Mouse (Mus musculus): ENCODE measurements around the gene Cwc25. TPM values are rescaled to one million over a fixed set of nuclear protein-coding genes. Genes with fewer than 3 reads are reported as not detected.

Cwc25 gene
- polyA plus RNA-seq, 1 experiment from 2014 or later, result 11.9 TPM

DNA sequence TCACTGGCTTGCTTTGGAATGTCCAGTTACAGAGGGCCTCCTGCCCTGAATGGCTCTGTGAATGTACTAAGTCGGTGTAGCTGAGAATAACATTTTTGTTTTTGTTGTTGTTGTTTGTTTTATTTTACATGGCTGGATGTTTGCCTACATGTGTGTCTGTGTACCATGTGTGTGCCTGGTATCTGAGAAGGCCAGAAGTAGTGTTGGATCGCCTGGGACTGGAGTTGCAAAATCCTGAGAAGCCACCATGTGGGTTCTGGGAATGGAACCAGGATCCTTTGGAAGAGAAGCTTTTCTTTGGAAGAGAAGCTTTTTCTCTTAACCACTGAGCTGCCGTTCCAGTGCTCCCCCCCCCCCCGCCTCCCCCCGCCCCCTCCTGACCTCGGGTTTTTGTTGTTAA, 36.1 kb upstream of the Cwc25 start:
- Histone ChIP-seq H3K4me2 (ENCODE audit: low read depth, low read length) (peak overlapping the region; percentile 77), H3K4me3 (ENCODE audit: low read length) (peak overlapping the region; percentile 68), H3K9ac (ENCODE audit: low read depth, low read length) (no peak overlapping the region), H3K36me3 (ENCODE audit: control insufficient read depth, insufficient read depth, low read length) (no peaks in the 10 kb centered on the region), H3K27me3 (replicated peaks; ENCODE audit: control insufficient read depth, insufficient read depth, low read length) (no peaks in the 10 kb centered on the region), H3K27ac (ENCODE audit: low read length) (peak overlapping the region; percentile 95), H3K9me3 (ENCODE audit: control insufficient read depth, low read length) (no peaks in the 10 kb centered on the region), H3K4me1 (ENCODE audit: control insufficient read depth, insufficient read depth, low read length) (peaks cover 71% of the 10 kb centered on the region)
- ATAC-seq, result no peak
- WGBS, result 33% methylated on average over 6 of the region's 6 CpGs

DNA sequence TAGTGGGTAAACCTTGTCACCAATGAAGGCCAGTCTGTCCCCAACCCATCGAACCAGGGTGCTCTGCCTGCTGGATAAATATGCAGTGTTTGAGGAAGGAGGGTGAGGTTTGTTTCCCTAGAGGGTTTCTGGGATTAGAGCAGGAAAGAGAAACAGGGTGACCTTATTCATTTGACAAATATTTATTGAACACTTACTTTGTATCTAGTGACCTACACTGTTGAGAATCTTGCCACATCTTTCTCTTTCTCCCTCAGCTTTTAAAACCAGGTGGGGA, 35.8 kb upstream of the Cwc25 start:
- Histone ChIP-seq H3K27me3 (replicated peaks; ENCODE audit: control insufficient read depth, insufficient read depth, low read length) (no peaks in the 10 kb centered on the region), H3K4me1 (ENCODE audit: control insufficient read depth, insufficient read depth, low read length) (peaks cover 69% of the 10 kb centered on the region), H3K27ac (ENCODE audit: low read length) (peak overlapping the region; percentile 95), H3K9me3 (ENCODE audit: control insufficient read depth, low read length) (no peaks in the 10 kb centered on the region), H3K4me3 (ENCODE audit: low read length) (peak overlapping the region; percentile 68), H3K9ac (ENCODE audit: low read depth, low read length) (0 out of 2 replicates have a peak overlapping the region, but pooled peaks have one; percentile 20), H3K4me2 (ENCODE audit: low read depth, low read length) (peak overlapping the region; percentile 77), H3K36me3 (ENCODE audit: control insufficient read depth, insufficient read depth, low read length) (no peaks in the 10 kb centered on the region)
- 18% methylated on average over 1 of the region's 1 CpGs for WGBS
- ATAC-seq, result no peak

DNA sequence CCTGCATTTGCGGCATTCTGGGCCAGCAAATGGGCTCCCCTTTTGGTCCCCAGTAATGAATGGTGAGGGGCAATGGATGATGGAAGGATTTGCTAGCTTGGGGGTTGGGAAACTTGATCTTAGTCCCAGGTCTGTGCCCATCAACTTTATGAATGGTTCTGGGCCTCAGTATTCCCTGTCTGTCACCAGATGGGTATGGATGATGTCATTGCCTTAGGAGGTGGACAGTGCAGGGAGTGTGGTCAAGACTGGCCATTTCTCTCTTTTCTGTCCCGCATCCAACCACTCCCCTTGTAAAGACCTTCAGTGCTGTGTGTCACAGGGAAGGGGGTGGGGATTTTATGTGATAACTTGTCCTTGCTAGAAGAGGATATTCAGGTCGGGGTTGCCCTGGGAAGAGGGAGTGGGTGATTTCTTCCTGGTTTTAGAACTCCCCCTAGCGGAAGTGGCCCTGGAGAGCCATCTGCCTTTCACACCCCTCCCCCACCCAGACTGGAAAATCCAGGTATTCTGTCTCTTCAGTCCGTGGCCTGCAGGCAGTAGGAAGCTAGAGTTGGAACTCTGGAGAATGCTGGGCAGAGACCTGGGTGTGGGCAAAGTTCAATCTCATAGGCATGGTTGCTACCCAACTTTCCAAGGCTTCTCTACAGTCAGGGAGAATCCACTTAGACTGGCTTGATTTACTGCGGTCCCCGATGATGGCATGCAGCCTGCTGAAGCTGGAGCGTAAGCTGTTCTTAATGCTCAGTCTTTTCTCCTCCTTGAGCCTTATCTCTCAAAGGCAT, 35.2 kb upstream of the Cwc25 start:
- H3K4me3 ChIP-seq (ENCODE audit: low read length), result peak overlapping the region; percentile 68
- H3K4me2 ChIP-seq (ENCODE audit: low read depth, low read length), result peak overlapping the region; percentile 77
- peak overlapping the region; percentile 79 for H3K9ac ChIP-seq (ENCODE audit: low read depth, low read length)
- peak; percentile 5 for ATAC-seq
- H3K4me1 ChIP-seq (ENCODE audit: control insufficient read depth, insufficient read depth, low read length), result peaks cover 64% of the 10 kb centered on the region
- no peaks in the 10 kb centered on the region for H3K36me3 ChIP-seq (ENCODE audit: control insufficient read depth, insufficient read depth, low read length)
- H3K9me3 ChIP-seq (ENCODE audit: control insufficient read depth, low read length), result no peaks in the 10 kb centered on the region
- WGBS, result 14% methylated on average over 8 of the region's 8 CpGs
- H3K27me3 ChIP-seq (replicated peaks; ENCODE audit: control insufficient read depth, insufficient read depth, low read length), result no peaks in the 10 kb centered on the region
- H3K27ac ChIP-seq (ENCODE audit: low read length), result peak overlapping the region; percentile 95

DNA sequence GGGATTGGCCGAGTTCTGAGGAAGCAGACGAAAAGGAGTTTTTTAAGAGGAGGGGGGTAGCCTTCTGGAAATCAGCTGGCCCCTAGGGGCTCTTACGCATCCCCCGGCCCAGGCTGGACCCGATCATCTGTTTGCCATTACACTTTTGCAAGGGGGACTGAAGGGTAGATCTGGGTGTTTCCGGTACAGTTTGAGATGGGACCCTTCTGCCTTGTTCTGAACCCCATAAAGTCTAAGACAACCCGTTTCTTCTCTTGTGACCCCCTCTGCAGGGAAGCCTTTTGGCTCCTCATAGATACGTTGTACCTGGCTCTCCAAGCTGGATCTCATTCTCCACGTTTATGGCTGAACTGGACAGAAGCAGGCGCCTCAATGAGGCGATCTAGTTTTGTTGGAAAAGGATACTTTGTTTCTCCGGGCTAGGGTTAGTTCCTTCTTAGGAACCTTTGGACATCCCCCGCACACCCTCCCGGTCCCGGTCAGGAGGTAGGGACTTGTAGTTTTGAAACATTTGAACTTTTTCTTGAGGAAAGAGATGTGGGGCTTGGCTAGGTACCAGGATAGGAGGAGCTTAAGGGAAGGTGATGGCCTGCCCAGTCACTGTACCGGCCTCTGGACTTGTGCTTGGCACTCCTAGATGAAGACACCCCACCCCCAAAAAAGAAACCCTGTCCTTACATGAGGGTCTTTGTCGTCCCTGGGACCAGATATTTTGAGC, 34.5 kb upstream of the Cwc25 start:
- WGBS, result 2% methylated on average over 17 of the region's 17 CpGs
- Histone ChIP-seq H3K36me3 (ENCODE audit: control insufficient read depth, insufficient read depth, low read length) (no peaks in the 10 kb centered on the region), H3K27me3 (replicated peaks; ENCODE audit: control insufficient read depth, insufficient read depth, low read length) (no peaks in the 10 kb centered on the region), H3K9me3 (ENCODE audit: control insufficient read depth, low read length) (no peaks in the 10 kb centered on the region), H3K4me3 (ENCODE audit: low read length) (peak overlapping the region; percentile 68), H3K27ac (ENCODE audit: low read length) (peak overlapping the region; percentile 95), H3K9ac (ENCODE audit: low read depth, low read length) (peak overlapping the region; percentile 79), H3K4me2 (ENCODE audit: low read depth, low read length) (peak overlapping the region; percentile 77), H3K4me1 (ENCODE audit: control insufficient read depth, insufficient read depth, low read length) (peaks cover 57% of the 10 kb centered on the region)
- ATAC-seq, result no peak

DNA sequence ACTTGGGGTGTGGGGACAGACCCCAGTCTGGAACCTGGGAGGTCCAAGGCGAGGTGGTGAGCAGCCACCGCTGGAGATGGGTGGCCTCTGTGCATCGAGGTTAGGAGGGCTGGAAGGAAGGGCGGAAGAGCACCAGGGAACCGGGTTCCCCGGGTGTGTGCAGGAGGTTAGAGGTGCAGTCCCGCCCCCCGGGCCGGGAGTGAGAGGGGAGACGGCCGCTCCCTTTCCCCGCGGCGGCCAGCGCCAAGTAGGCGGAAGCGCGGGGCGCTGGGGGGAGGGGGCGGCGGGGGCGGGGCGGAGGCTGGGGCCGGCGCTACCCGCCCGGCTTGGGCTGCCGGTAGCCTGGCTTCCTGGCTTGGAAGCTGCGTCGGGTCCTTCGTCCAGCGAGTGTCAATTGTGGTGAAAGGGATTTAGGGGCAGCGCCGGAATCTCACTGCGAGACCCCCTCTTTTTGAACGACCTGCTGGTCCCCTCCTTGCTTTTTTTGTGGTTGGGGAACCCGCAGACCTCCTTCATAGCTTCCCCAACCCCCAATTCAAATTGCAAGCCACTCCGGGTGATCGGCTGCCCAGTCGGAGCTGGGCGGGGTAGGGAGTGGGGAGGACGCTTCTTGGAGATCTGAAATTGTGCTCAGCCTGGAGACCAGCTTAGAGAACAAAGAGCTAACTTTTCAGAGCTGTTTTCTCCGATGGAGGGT, 33.8 kb upstream of the Cwc25 start:
- Histone ChIP-seq H3K9me3 (ENCODE audit: control insufficient read depth, low read length) (no peaks in the 10 kb centered on the region), H3K4me3 (ENCODE audit: low read length) (peak overlapping the region; percentile 68), H3K27ac (ENCODE audit: low read length) (peak overlapping the region; percentile 95), H3K4me1 (ENCODE audit: control insufficient read depth, insufficient read depth, low read length) (peaks cover 50% of the 10 kb centered on the region), H3K36me3 (ENCODE audit: control insufficient read depth, insufficient read depth, low read length) (no peaks in the 10 kb centered on the region), H3K9ac (ENCODE audit: low read depth, low read length) (peak overlapping the region; percentile 79), H3K27me3 (replicated peaks; ENCODE audit: control insufficient read depth, insufficient read depth, low read length) (no peaks in the 10 kb centered on the region), H3K4me2 (ENCODE audit: low read depth, low read length) (peak overlapping the region; percentile 77)
- 0% methylated on average over 24 of the region's 43 CpGs for WGBS
- peak; percentile 72 for ATAC-seq

DNA sequence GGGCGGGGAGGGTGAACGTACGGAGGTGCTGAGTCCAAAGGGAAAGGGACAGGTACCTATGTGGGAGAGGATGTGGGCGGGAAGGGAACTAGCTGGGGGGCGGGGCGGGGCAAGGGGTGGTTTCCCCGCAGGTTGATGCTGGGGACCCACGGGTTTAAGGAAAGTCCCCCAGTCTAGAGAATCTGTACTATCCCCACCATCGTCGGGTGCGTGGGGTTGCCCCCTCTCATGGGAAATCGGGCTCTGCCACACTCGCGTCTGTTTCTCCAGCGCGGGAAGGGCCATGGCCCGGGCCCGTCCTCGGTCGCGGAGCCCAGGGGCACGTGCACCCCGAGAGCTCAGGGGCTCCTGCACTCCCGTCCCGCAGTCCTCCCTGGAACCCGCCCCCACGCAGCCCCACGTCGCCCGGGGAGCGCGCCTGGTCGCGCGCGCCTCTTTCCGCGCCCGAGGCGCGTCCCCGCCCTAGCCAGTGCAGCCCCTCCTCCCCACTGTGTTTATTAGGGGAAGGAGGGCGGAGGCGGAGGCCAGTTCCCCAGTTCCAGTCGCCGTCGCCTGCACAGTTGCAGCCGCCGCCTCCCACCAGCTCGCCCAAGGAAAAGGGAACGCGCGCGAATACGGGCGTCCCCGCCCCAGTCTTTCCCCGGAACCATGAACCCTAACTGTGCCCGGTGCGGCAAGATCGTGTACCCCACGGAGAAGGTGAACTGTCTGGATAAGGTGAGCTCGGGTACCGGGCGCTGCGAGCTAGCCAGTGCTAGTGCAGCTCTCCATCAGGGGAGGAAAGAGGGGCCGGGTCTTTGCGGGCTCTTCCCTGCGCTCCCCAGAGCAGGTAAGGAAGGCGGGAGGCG, 33.0 kb upstream of the Cwc25 start:
- no peaks in the 10 kb centered on the region for H3K9me3 ChIP-seq (ENCODE audit: control insufficient read depth, low read length)
- under 1% methylated on average over 71 of the region's 71 CpGs for WGBS
- no peaks in the 10 kb centered on the region for H3K36me3 ChIP-seq (ENCODE audit: control insufficient read depth, insufficient read depth, low read length)
- ATAC-seq, result peak; percentile 79
- H3K4me3 ChIP-seq (ENCODE audit: low read length), result peak overlapping the region; percentile 68
- peak overlapping the region; percentile 77 for H3K4me2 ChIP-seq (ENCODE audit: low read depth, low read length)
- no peaks in the 10 kb centered on the region for H3K27me3 ChIP-seq (replicated peaks; ENCODE audit: control insufficient read depth, insufficient read depth, low read length)
- H3K4me1 ChIP-seq (ENCODE audit: control insufficient read depth, insufficient read depth, low read length), result peaks cover 42% of the 10 kb centered on the region
- H3K27ac ChIP-seq (ENCODE audit: low read length), result peak overlapping the region; percentile 95
- peak overlapping the region; percentile 79 for H3K9ac ChIP-seq (ENCODE audit: low read depth, low read length)

DNA sequence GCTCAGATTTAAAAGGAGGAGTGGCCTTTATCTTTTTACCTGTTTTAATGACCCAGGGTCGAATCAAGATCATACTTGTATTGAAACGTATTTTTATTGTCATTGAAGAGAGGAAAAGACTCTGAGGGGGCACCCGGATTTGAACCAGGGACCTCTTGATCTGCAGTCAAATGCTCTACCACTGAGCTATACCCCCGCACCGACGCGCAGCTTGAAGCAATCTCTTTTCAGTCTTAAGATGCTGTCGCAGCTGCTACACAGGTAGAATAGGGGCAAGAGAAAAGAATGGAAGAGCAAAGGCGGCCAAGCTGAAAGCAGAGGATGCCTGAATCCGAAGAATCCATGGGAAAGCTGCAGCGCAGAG, 32.4 kb upstream of the Cwc25 start, which contains the start of gene Lasp1:
Lasp1 (plus strand) TSS at position 219 of the 364 bp plus-strand sequence.
- H3K9ac ChIP-seq (ENCODE audit: low read depth, low read length), result peak within 1 kb of the TSS; percentile 79
- H3K4me3 ChIP-seq (ENCODE audit: low read length), result peak within 1 kb of the TSS; percentile 68
- no peaks in the 10 kb centered on the region for H3K36me3 ChIP-seq (ENCODE audit: control insufficient read depth, insufficient read depth, low read length)
- H3K27me3 ChIP-seq (replicated peaks; ENCODE audit: control insufficient read depth, insufficient read depth, low read length), result no peaks in the 10 kb centered on the region
- H3K27ac ChIP-seq (ENCODE audit: low read length), result peak within 1 kb of the TSS; percentile 95
- no peak; the same call in none of the 2 replicates for ATAC-seq
- H3K4me1 ChIP-seq (ENCODE audit: control insufficient read depth, insufficient read depth, low read length), result peaks cover 36% of the 10 kb centered on the region
- H3K4me2 ChIP-seq (ENCODE audit: low read depth, low read length), result peak within 1 kb of the TSS; percentile 77
- WGBS, result 2% methylated on average over 11 of the region's 11 CpGs
- H3K9me3 ChIP-seq (ENCODE audit: control insufficient read depth, low read length), result no peaks in the 10 kb centered on the region

DNA sequence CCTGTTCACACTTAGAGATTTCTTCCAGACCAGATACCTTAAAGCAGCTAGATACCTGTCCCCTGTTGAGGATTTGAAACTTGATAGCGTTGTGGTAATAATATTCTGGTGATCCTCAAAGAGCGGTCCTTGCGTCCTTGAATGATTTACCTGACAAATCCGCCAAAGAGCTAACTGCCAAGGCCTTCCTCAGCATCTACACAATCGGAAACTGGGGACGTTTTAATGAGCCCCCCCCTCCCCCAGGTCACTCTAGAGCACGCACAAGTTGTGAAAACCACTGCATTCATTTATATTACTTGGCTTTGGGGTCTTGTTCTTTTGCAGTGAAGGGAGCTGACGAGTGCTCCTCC, 31.7 kb upstream of the Cwc25 start:
- Histone ChIP-seq H3K4me3 (ENCODE audit: low read length) (peak overlapping the region; percentile 68), H3K27me3 (replicated peaks; ENCODE audit: control insufficient read depth, insufficient read depth, low read length) (no peaks in the 10 kb centered on the region), H3K4me2 (ENCODE audit: low read depth, low read length) (peak overlapping the region; percentile 77; the same call in 1 of the 2 replicates), H3K36me3 (ENCODE audit: control insufficient read depth, insufficient read depth, low read length) (no peaks in the 10 kb centered on the region), H3K27ac (ENCODE audit: low read length) (peak overlapping the region; percentile 45; the same call in 1 of the 2 replicates), H3K9me3 (ENCODE audit: control insufficient read depth, low read length) (no peaks in the 10 kb centered on the region), H3K4me1 (ENCODE audit: control insufficient read depth, insufficient read depth, low read length) (peaks cover 30% of the 10 kb centered on the region), H3K9ac (ENCODE audit: low read depth, low read length) (peak overlapping the region; percentile 0; the same call in 1 of the 2 replicates)
- no peak for ATAC-seq
- WGBS, result 47% methylated on average over 8 of the region's 8 CpGs

All from intestine, embryonic 16.5 days (tissue).